In the genomic region with DNA sequence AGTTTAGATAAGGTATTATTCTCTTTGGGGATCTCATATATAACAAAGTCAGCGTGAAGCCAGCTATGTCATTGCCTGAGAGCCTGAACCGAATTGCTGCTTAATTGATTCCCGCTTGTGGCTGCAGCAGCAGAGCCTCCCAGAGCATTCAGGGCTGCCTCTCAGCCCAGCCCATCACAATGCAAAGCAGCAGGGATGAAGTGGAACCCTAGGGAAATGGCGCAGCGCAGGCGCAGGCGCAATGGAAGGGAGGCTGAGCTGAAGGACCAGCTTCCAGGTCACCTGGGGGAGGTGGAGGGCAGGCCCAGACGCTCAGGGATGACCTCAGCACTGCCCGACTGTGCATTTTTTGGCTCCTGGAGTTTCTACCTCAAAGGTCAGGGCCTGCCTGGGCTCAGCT, we compare ENCODE assay signal across 10 mouse cellular contexts. TPM values are rescaled to one million over a fixed set of nuclear protein-coding genes. Genes with fewer than 3 reads are reported as not detected.
A peak's percentile ranks its signal among the peaks of the same experiment; 100 is the strongest.
DNase-seq lines count a peak whose midpoint lies in the region; ATAC-seq and TF ChIP-seq lines count a peak whose summit lies in the region.
"Had no signal": no experiment of that assay in that cellular context is flagged by ENCODE, and none has a peak within 500 bp of the region (broad histone marks: within the 10 kb centered on the region; RNA-seq: fewer than 3 reads in every experiment).

No protein-coding gene starts in this region.

- 6% methylated on average over 9 of the region's 9 CpGs for WGBS in hindbrain, embryonic 12.5 days
- WGBS in midbrain, embryonic 16.5 days, result 2% methylated on average over 9 of the region's 9 CpGs

- TF ChIP-seq CTCF in gastrocnemius, adult 2 months (IDR thresholded peaks at IDR 0.05), result no peak

- H3K27me3 ChIP-seq in hindbrain, embryonic 12.5 days, result no peaks in the 10 kb centered on the region
- H3K27me3 ChIP-seq in midbrain, embryonic 16.5 days (ENCODE audit: control insufficient read depth, insufficient read depth, low read depth, low read length), result no peaks in the 10 kb centered on the region

- H3K9ac ChIP-seq in hindbrain, embryonic 12.5 days, result no peak overlapping the region
- H3K9ac ChIP-seq in midbrain, embryonic 16.5 days (ENCODE audit: low read depth, low read length), result peak overlapping the region; percentile 44; the same call in 1 of the 2 replicates

- DNase-seq in heart, adult 11 months, result peak; percentile 41
- no peak for DNase-seq in heart, postnatal 4 days
- peak; percentile 41 for DNase-seq in embryo, embryonic 11.5 days (ENCODE audit: low read depth, low spot score)
- no peak for DNase-seq in urinary bladder, postnatal 36 days (ENCODE audit: low spot score in 2 of 2)
- no peak for DNase-seq in gastrocnemius, adult 2 months
- DNase-seq in adrenal gland, postnatal 25 days, result no peak
- DNase-seq: B cell, adult 2 months; heart, adult 18-20 months had no signal

- H3K4me1 ChIP-seq in hindbrain, embryonic 12.5 days, result peaks cover 3% of the 10 kb centered on the region; the same call in 1 of the 2 replicates
- peaks cover 11% of the 10 kb centered on the region for H3K4me1 ChIP-seq in midbrain, embryonic 16.5 days (ENCODE audit: control insufficient read depth, insufficient read depth, low read length)

- H3K4me3 ChIP-seq in hindbrain, embryonic 12.5 days, result no peak overlapping the region
- no peak overlapping the region for H3K4me3 ChIP-seq in midbrain, embryonic 16.5 days (ENCODE audit: low read depth, low read length)
- H3K4me3 ChIP-seq in gastrocnemius, adult 2 months, result no peak overlapping the region

- peak; percentile 89 for ATAC-seq in hindbrain, embryonic 12.5 days (ENCODE audit: low FRiP score)
- ATAC-seq in midbrain, embryonic 16.5 days, result peak; percentile 82

- intact Hi-C loops in gastrocnemius, adult 2 months (cut with DNase I), result loop anchor here (5.0 kb wide), 1 partner anchor 615 kb away; no protein-coding TSS in a partner anchor

- H3K9me3 ChIP-seq in hindbrain, embryonic 12.5 days (replicated peaks), result no peaks in the 10 kb centered on the region
- H3K9me3 ChIP-seq in midbrain, embryonic 16.5 days (replicated peaks; ENCODE audit: control insufficient read depth, low read length, poor library complexity, severe bottlenecking), result no peaks in the 10 kb centered on the region

- H3K27ac ChIP-seq in hindbrain, embryonic 12.5 days, result peak overlapping the region; percentile 68
- peak overlapping the region; percentile 42 for H3K27ac ChIP-seq in midbrain, embryonic 16.5 days (ENCODE audit: low read length)
- H3K27ac ChIP-seq in gastrocnemius, adult 2 months, result no peak overlapping the region

- peak overlapping the region; percentile 17 for H3K4me2 ChIP-seq in hindbrain, embryonic 12.5 days (replicated peaks)
- peak overlapping the region; percentile 36 for H3K4me2 ChIP-seq in midbrain, embryonic 16.5 days (ENCODE audit: low read length)

- no peaks in the 10 kb centered on the region for H3K36me3 ChIP-seq in hindbrain, embryonic 12.5 days
- no peaks in the 10 kb centered on the region for H3K36me3 ChIP-seq in midbrain, embryonic 16.5 days (ENCODE audit: control insufficient read depth, insufficient read depth, low read length)

RNA-seq across cellular contexts. Expression of gene Atic, which starts 49.7 kb away (rescaled TPM):
- 10 to 100 TPM; 33.0 to 33.4 TPM for total RNA-seq in heart, postnatal 4 days (2021)
- 39.0 TPM in 2 replicates for polyA plus RNA-seq in hindbrain, embryonic 12.5 days (2016; fragmentation: Nextera tagmentation; extraction: Ambion mirVana)
- polyA plus RNA-seq in midbrain, embryonic 16.5 days (2015; fragmentation: Nextera tagmentation; extraction: Ambion mirVana), result 28.5 and 32.9 TPM in 2 replicates
- total RNA-seq in gastrocnemius, adult 2 months (2021), result 10 to 100 TPM; 23.9 to 24.9 TPM
- total RNA-seq in adrenal gland, postnatal 25 days (2021), result 63.4 and 66.8 TPM in 2 replicates

Comparison
In these comparisons a context has a peak if more than half of its experiments do, and no peak if none do; other contexts are left out.
1. DNase-seq: peak in heart, adult 11 months (single experiment) and embryo, embryonic 11.5 days (single experiment); none in heart, postnatal 4 days (single experiment), urinary bladder, postnatal 36 days (0 of 2), gastrocnemius, adult 2 months (single experiment) and adrenal gland, postnatal 25 days (single experiment).